Mouse (Mus musculus) layer of hippocampus, adult 2 months (tissue): ENCODE data around the gene Etnk2. TPM values are rescaled to one million over a fixed set of nuclear protein-coding genes. Genes with fewer than 3 reads are reported as not detected.

Experiments
- DNase-seq, 2 experiments: peaks; one replicate each; pipeline ENCODE4 v3.0.0; 2022; ENCODE audit warnings: low spot score in 2 of 2
- H3K27ac ChIP-seq: fragments of 200-600 bp; 2 replicates; pipeline ENCODE4 v1.8.1; 2022
- H3K4me3 ChIP-seq: fragments of 200-600 bp; 2 replicates; pipeline ENCODE4 v1.8.1; 2022; ENCODE audit warnings: mild to moderate bottlenecking
- CTCF ChIP-seq: fragments of 200-600 bp; conservative IDR thresholded peaks from 2 replicates; pipeline ENCODE4 v1.8.1; 2022; ENCODE audit warnings: antibody characterized with exemption, mild to moderate bottlenecking, moderate library complexity
- total RNA-seq, 2 experiments: library from RNA; stranded (reverse); gene quantifications; 2 replicates each; pipeline ENCODE4 v1.2.3; 2021

Etnk2 gene
- total RNA-seq, 2 experiments from 2014 or later: 1.1 to 1.6 TPM

GRCm38 (mm10) chr1:133417539-133417938, 54.2 kb downstream of the Etnk2 start:
- TF ChIP-seq CTCF: no peak
- peak overlapping the region; percentile 44; the same call in 1 of the 2 replicates for H3K27ac ChIP-seq
- H3K4me3 ChIP-seq: peak overlapping the region; percentile 45; the same call in 1 of the 2 replicates
- no peak for DNase-seq

GRCm38 (mm10) chr1:133418164-133418800, 54.9 kb downstream of the Etnk2 start:
- Histone ChIP-seq H3K27ac (peak overlapping the region; percentile 44), H3K4me3 (peak overlapping the region; percentile 45)
- TF ChIP-seq CTCF: no peak; the same call in 1 of the 2 replicates
- peak in 1 of 2 experiments; percentile 24 for DNase-seq

GRCm38 (mm10) chr1:133419178-133419834, 55.9 kb downstream of the Etnk2 start:
- Histone ChIP-seq H3K4me3 (no peak overlapping the region), H3K27ac (peak overlapping the region; percentile 44; the same call in 1 of the 2 replicates)
- TF ChIP-seq CTCF: no peak
- DNase-seq: no peak

GRCm38 (mm10) chr1:133420491-133420890, 57.1 kb downstream of the Etnk2 start:
- Histone ChIP-seq H3K27ac (peak overlapping the region; percentile 11; the same call in 1 of the 2 replicates), H3K4me3 (no peak overlapping the region)
- no peak for DNase-seq
- TF ChIP-seq CTCF: no peak

- TF ChIP-seq CTCF: no peak
- Histone ChIP-seq H3K4me3 (no peak overlapping the region), H3K27ac (peak overlapping the region; percentile 1; the same call in 1 of the 2 replicates)
- DNase-seq: no peak
These were observed 57.7 kb downstream of the Etnk2 start for GRCm38 (mm10) chr1:133421061-133421460.

GRCm38 (mm10) chr1:133421975-133422570, 58.7 kb downstream of the Etnk2 start:
- H3K4me3 ChIP-seq: peak overlapping the region; percentile 73
- H3K27ac ChIP-seq: peak overlapping the region; percentile 76
- no peak for DNase-seq
- peak; percentile 44 for TF ChIP-seq CTCF

GRCm38 (mm10) chr1:133422615-133423161, 59.3 kb downstream of the Etnk2 start:
- DNase-seq: no peak
- TF ChIP-seq CTCF: 0 out of 2 replicates have a peak, but pooled peaks have one; percentile 13
- H3K4me3 ChIP-seq: peak overlapping the region; percentile 73
- peak overlapping the region; percentile 76 for H3K27ac ChIP-seq

GRCm38 (mm10) chr1:133423166-133423542, 59.8 kb downstream of the Etnk2 start:
- no peak for TF ChIP-seq CTCF
- peak overlapping the region; percentile 76 for H3K27ac ChIP-seq

GRCm38 (mm10) chr1:133423543-133424480, 60.4 kb downstream of the Etnk2 start, which contains the start of gene Sox13:
Gene Sox13 (minus strand): TSS chr1:133424377.
- peak; percentile 29 to 49 for DNase-seq
- TF ChIP-seq CTCF: no peak
- H3K4me3 ChIP-seq: peak within 1 kb of the TSS; percentile 73
- H3K27ac ChIP-seq: peak within 1 kb of the TSS; percentile 76

More at GRCm38 (mm10) chr1:133423166-133423542, 59.8 kb downstream of the Etnk2 start:
- DNase-seq: no peak
- H3K4me3 ChIP-seq: peak overlapping the region; percentile 73

GRCm38 (mm10) chr1:133424547-133425140, 61.3 kb downstream of the Etnk2 start:
- no peak for DNase-seq
- TF ChIP-seq CTCF: no peak
- H3K4me3 ChIP-seq: no peak overlapping the region
- H3K27ac ChIP-seq: no peak overlapping the region

Other genes with a start within 250 kb of the Etnk2 start
- 10 to 100 TPM; 38.5 to 39.8 TPM for gene Ppp1r15b, start 232.4 kb upstream of the Etnk2 start, total RNA-seq
- 10 to 100 TPM; 47.6 to 55.0 TPM for gene Plekha6, start 199.4 kb upstream of the Etnk2 start, total RNA-seq
- gene Golt1a, start 53.8 kb upstream of the Etnk2 start, total RNA-seq: not detected
- gene Kiss1, start 41.7 kb upstream of the Etnk2 start, total RNA-seq: not detected
- gene Ren1, start 13.1 kb upstream of the Etnk2 start, total RNA-seq: not detected
- 1 to 10 TPM; 6.3 to 9.4 TPM for gene Sox13, start 60.8 kb downstream of the Etnk2 start, total RNA-seq
- 10 to 100 TPM; 58.5 to 69.1 TPM for gene Snrpe, start 246.7 kb downstream of the Etnk2 start, total RNA-seq